Mouse (Mus musculus) CD4-positive, CD25-positive, alpha-beta regulatory T cell (primary cell): ENCODE data around the gene Tyw5. TPM values are rescaled to one million over a fixed set of nuclear protein-coding genes. Genes with fewer than 3 reads are reported as not detected.

ENCODE experiments used
- polyA plus RNA-seq: library from polyadenylated mRNA; unstranded; fragments of 100-300 nt; shearing (Covaris generic); gene quantifications from one replicate; pipeline ENCODE4 v1.2.1, GENCODE M21; 2017

The Tyw5 gene
- 25.3 TPM for polyA plus RNA-seq

GRCm38 (mm10) chr1:57406187-57407151 lies at the start of gene Tyw5, which contains the start of gene Maip1:
Gene Tyw5, minus strand, starts transcription at chr1:57407101.
Gene Maip1, plus strand, starts transcription at chr1:57406328.

GRCm38 (mm10) chr1:57377376-57378341 lies 29.2 kb downstream of the Tyw5 start, which contains the start of gene 1700066M21Rik:
Gene 1700066M21Rik, plus strand, starts transcription at chr1:57377620.

Other genes starting within 250 kb of the Tyw5 start
- 8.4 TPM for gene 1700066M21Rik, start 29.5 kb downstream of the Tyw5 start, polyA plus RNA-seq
- 12.8 TPM for gene Maip1, start 773 bp downstream of the Tyw5 start, polyA plus RNA-seq